Mouse (Mus musculus): ENCODE results near the gene Cyp2c55. TPM values are rescaled to one million over a fixed set of nuclear protein-coding genes. Genes with fewer than 3 reads are reported as not detected.

Cyp2c55 gene
- 0.09 TPM in 2 replicates for polyA plus RNA-seq (2012; rRNA removed; ENCODE audit: low replicate concordance)

GRCm38 (mm10) chr19:39006715-39007114 lies at the start of gene Cyp2c55:
TSS of gene Cyp2c55 (plus strand) at chr19:39007019.

GRCm38 (mm10) chr19:39060719-39061118 lies 53.9 kb downstream of the Cyp2c55 start, which contains the start of gene Cyp2c65:
TSS of gene Cyp2c65 (plus strand) at chr19:39061015.

Other genes starting within 250 kb of the Cyp2c55 start
- 4.0 and 6.9 TPM in 2 replicates for gene Noc3l, start 187.8 kb upstream of the Cyp2c55 start, polyA plus RNA-seq (2012; rRNA removed; ENCODE audit: low replicate concordance)
- gene Tbc1d12, start 170.4 kb upstream of the Cyp2c55 start, polyA plus RNA-seq (2012; rRNA removed; ENCODE audit: low replicate concordance) = 2.7 and 5.8 TPM in 2 replicates
- 0.62 and 2.1 TPM in 2 replicates for gene Hells, start 76.1 kb upstream of the Cyp2c55 start, polyA plus RNA-seq (2012; rRNA removed; ENCODE audit: low replicate concordance)
- gene Cyp2c65, start 54.0 kb downstream of the Cyp2c55 start, polyA plus RNA-seq (2012; rRNA removed; ENCODE audit: low replicate concordance) = not detected in 2 replicates
- gene Cyp2c66, start 106.9 kb downstream of the Cyp2c55 start, polyA plus RNA-seq (2012; rRNA removed; ENCODE audit: low replicate concordance) = not detected in 2 replicates

All from subcutaneous adipose tissue, adult 2 months (tissue).